Mouse (Mus musculus): ENCODE measurements at regions not wholly inside any gene's neighbourhood (a gene's known extent, or its start where the extent isn't known, plus 50 kb on each side); places are given as distances from the start of the nearest gene placed in this dataset.

GRCm38 (mm10) chr13:59952809-59953208 is 129.9 kb upstream of the Tut7 start:
- Histone ChIP-seq H3K4me2 (ENCODE audit: low read depth, low read length) (no peak overlapping the region), H3K4me3 (ENCODE audit: low read depth, low read length) (no peak overlapping the region), H3K4me1 (ENCODE audit: control insufficient read depth, insufficient read depth) (peaks cover 5% of the 10 kb centered on the region; the same call in 1 of the 2 replicates), H3K9me3 (replicated peaks; ENCODE audit: control insufficient read depth, low read length) (no peaks in the 10 kb centered on the region), H3K36me3 (replicated peaks; ENCODE audit: control insufficient read depth, insufficient read depth, low read length) (no peaks in the 10 kb centered on the region), H3K9ac (replicated peaks; ENCODE audit: low read depth, low read length) (no peak overlapping the region), H3K27me3 (ENCODE audit: control insufficient read depth, insufficient read depth, low read length) (no peaks in the 10 kb centered on the region), H3K27ac (ENCODE audit: low read depth) (no peak overlapping the region)
- TF ChIP-seq EP300 (IDR thresholded peaks at IDR 0.05; ENCODE audit: low read depth) (no peak), CTCF (IDR thresholded peaks at IDR 0.05; ENCODE audit: low read depth) (peak; percentile 56)
- ATAC-seq (ENCODE audit: insufficient read depth, low read depth) (no peak), DNase-seq (ENCODE audit: low spot score) (no peak)
- 54% methylated on average over 4 of the region's 4 CpGs for WGBS

- WGBS = 75% methylated on average over 3 of the region's 3 CpGs
Measured at GRCm38 (mm10) chr13:59952116-59952515, 129.2 kb upstream of the Tut7 start.

GRCm38 (mm10) chr13:59950281-59950680 is 127.3 kb upstream of the Tut7 start:
- DNase-seq (ENCODE audit: low spot score) = no peak

More at GRCm38 (mm10) chr13:59952116-59952515, 129.2 kb upstream of the Tut7 start:
- no peak overlapping the region for H3K4me2 ChIP-seq (ENCODE audit: low read depth, low read length)
- TF ChIP-seq CTCF (IDR thresholded peaks at IDR 0.05; ENCODE audit: low read depth) (no peak), EP300 (IDR thresholded peaks at IDR 0.05; ENCODE audit: low read depth) (no peak)
- peaks cover 5% of the 10 kb centered on the region; the same call in 1 of the 2 replicates for H3K4me1 ChIP-seq (ENCODE audit: control insufficient read depth, insufficient read depth)
- no peaks in the 10 kb centered on the region for H3K36me3 ChIP-seq (replicated peaks; ENCODE audit: control insufficient read depth, insufficient read depth, low read length)
- H3K27me3 ChIP-seq (ENCODE audit: control insufficient read depth, insufficient read depth, low read length) = no peaks in the 10 kb centered on the region
- ATAC-seq (ENCODE audit: insufficient read depth, low read depth) = no peak
- H3K4me3 ChIP-seq (ENCODE audit: low read depth, low read length) = no peak overlapping the region
- no peak overlapping the region for H3K9ac ChIP-seq (replicated peaks; ENCODE audit: low read depth, low read length)
- H3K9me3 ChIP-seq (replicated peaks; ENCODE audit: control insufficient read depth, low read length) = no peaks in the 10 kb centered on the region
- H3K27ac ChIP-seq (ENCODE audit: low read depth) = no peak overlapping the region
- DNase-seq (ENCODE audit: low spot score) = no peak

GRCm38 (mm10) chr13:59949471-59949870 is 126.5 kb upstream of the Tut7 start:
- no peaks in the 10 kb centered on the region for H3K27me3 ChIP-seq (ENCODE audit: control insufficient read depth, insufficient read depth, low read length)
- H3K27ac ChIP-seq (ENCODE audit: low read depth) = no peak overlapping the region
- no peak overlapping the region for H3K9ac ChIP-seq (replicated peaks; ENCODE audit: low read depth, low read length)
- no peak for ATAC-seq (ENCODE audit: insufficient read depth, low read depth)
- no peak for TF ChIP-seq EP300 (IDR thresholded peaks at IDR 0.05; ENCODE audit: low read depth)
- no peak for TF ChIP-seq CTCF (IDR thresholded peaks at IDR 0.05; ENCODE audit: low read depth)
- no peaks in the 10 kb centered on the region for H3K9me3 ChIP-seq (replicated peaks; ENCODE audit: control insufficient read depth, low read length)
- peaks cover 5% of the 10 kb centered on the region; the same call in 1 of the 2 replicates for H3K4me1 ChIP-seq (ENCODE audit: control insufficient read depth, insufficient read depth)
- no peak overlapping the region for H3K4me2 ChIP-seq (ENCODE audit: low read depth, low read length)
- H3K4me3 ChIP-seq (ENCODE audit: low read depth, low read length) = no peak overlapping the region
- WGBS = 71% methylated on average over 6 of the region's 6 CpGs
- H3K36me3 ChIP-seq (replicated peaks; ENCODE audit: control insufficient read depth, insufficient read depth, low read length) = no peaks in the 10 kb centered on the region
- DNase-seq (ENCODE audit: low spot score) = no peak

More at GRCm38 (mm10) chr13:59950281-59950680, 127.3 kb upstream of the Tut7 start:
- Histone ChIP-seq H3K4me2 (ENCODE audit: low read depth, low read length) (no peak overlapping the region), H3K4me1 (ENCODE audit: control insufficient read depth, insufficient read depth) (peaks cover 5% of the 10 kb centered on the region; the same call in 1 of the 2 replicates), H3K4me3 (ENCODE audit: low read depth, low read length) (no peak overlapping the region), H3K36me3 (replicated peaks; ENCODE audit: control insufficient read depth, insufficient read depth, low read length) (no peaks in the 10 kb centered on the region), H3K27me3 (ENCODE audit: control insufficient read depth, insufficient read depth, low read length) (no peaks in the 10 kb centered on the region), H3K9ac (replicated peaks; ENCODE audit: low read depth, low read length) (no peak overlapping the region), H3K27ac (ENCODE audit: low read depth) (no peak overlapping the region), H3K9me3 (replicated peaks; ENCODE audit: control insufficient read depth, low read length) (no peaks in the 10 kb centered on the region)
- 89% methylated on average over 3 of the region's 3 CpGs for WGBS
- no peak for ATAC-seq (ENCODE audit: insufficient read depth, low read depth)
- TF ChIP-seq EP300 (IDR thresholded peaks at IDR 0.05; ENCODE audit: low read depth) = no peak

GRCm38 (mm10) chr13:59948496-59949138 is 125.7 kb upstream of the Tut7 start:
- WGBS = 34% methylated on average over 15 of the region's 15 CpGs
- peaks cover 5% of the 10 kb centered on the region; the same call in 1 of the 2 replicates for H3K4me1 ChIP-seq (ENCODE audit: control insufficient read depth, insufficient read depth)
- H3K27me3 ChIP-seq (ENCODE audit: control insufficient read depth, insufficient read depth, low read length) = no peaks in the 10 kb centered on the region
- H3K9ac ChIP-seq (replicated peaks; ENCODE audit: low read depth, low read length) = no peak overlapping the region
- H3K9me3 ChIP-seq (replicated peaks; ENCODE audit: control insufficient read depth, low read length) = no peaks in the 10 kb centered on the region
- peak overlapping the region; percentile 42 for H3K4me2 ChIP-seq (ENCODE audit: low read depth, low read length)
- H3K4me3 ChIP-seq (ENCODE audit: low read depth, low read length) = no peak overlapping the region
- H3K27ac ChIP-seq (ENCODE audit: low read depth) = no peak overlapping the region
- ATAC-seq (ENCODE audit: insufficient read depth, low read depth) (peak; percentile 57; the same call in 1 of the 2 replicates), DNase-seq (ENCODE audit: low spot score) (peak; percentile 30)
- TF ChIP-seq EP300 (IDR thresholded peaks at IDR 0.05; ENCODE audit: low read depth) (no peak), CTCF (IDR thresholded peaks at IDR 0.05; ENCODE audit: low read depth) (no peak)
- no peaks in the 10 kb centered on the region for H3K36me3 ChIP-seq (replicated peaks; ENCODE audit: control insufficient read depth, insufficient read depth, low read length)

- no peak overlapping the region for H3K9ac ChIP-seq (replicated peaks; ENCODE audit: low read depth, low read length)
- H3K27me3 ChIP-seq (ENCODE audit: control insufficient read depth, insufficient read depth, low read length) = no peaks in the 10 kb centered on the region
- no peak overlapping the region for H3K27ac ChIP-seq (ENCODE audit: low read depth)
- ATAC-seq (ENCODE audit: insufficient read depth, low read depth) (no peak), DNase-seq (ENCODE audit: low spot score) (no peak)
- H3K36me3 ChIP-seq (replicated peaks; ENCODE audit: control insufficient read depth, insufficient read depth, low read length) = no peaks in the 10 kb centered on the region
- no peak overlapping the region for H3K4me3 ChIP-seq (ENCODE audit: low read depth, low read length)
- no peak overlapping the region for H3K4me2 ChIP-seq (ENCODE audit: low read depth, low read length)
- no peaks in the 10 kb centered on the region for H3K9me3 ChIP-seq (replicated peaks; ENCODE audit: control insufficient read depth, low read length)
- H3K4me1 ChIP-seq (ENCODE audit: control insufficient read depth, insufficient read depth) = peaks cover 5% of the 10 kb centered on the region; the same call in 1 of the 2 replicates
- TF ChIP-seq EP300 (IDR thresholded peaks at IDR 0.05; ENCODE audit: low read depth) (no peak), CTCF (IDR thresholded peaks at IDR 0.05; ENCODE audit: low read depth) (no peak)
- WGBS = 73% methylated on average over 5 of the region's 5 CpGs
Measured at GRCm38 (mm10) chr13:59947461-59947860, 124.5 kb upstream of the Tut7 start.
